Mouse (Mus musculus) heart, adult 11 months (tissue): Measurements from ENCODE around the gene Iqcf4.
A peak's percentile ranks its signal among the peaks of the same experiment; 100 is the strongest.

Experiments used
- DNase-seq: peaks from one replicate; pipeline ENCODE4 v3.0.0; 2022

Gene Iqcf4

DNA sequence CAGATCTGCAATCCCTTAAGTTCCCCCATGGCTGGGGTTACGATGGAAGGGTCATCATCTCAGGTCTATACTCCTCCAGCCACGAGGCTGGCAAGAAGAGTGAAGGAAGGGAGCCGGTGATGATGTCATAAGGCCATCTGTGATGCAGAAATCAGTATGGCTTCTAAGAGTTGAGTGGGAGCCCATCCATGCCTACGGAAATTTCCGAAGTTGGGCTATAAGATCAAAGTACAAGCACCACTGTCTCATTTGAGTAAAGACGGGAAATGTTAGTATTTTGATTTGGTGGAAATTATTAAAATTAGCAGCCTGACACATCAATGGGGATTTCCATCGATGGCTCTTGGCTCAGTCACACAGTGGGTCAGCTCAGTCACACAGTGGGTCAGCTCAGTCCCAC, at the start of gene Iqcf4:
Gene Iqcf4, minus strand, starts transcription at position 101 of the 400 bp plus-strand sequence.
- DNase-seq: peak; percentile 54

DNA sequence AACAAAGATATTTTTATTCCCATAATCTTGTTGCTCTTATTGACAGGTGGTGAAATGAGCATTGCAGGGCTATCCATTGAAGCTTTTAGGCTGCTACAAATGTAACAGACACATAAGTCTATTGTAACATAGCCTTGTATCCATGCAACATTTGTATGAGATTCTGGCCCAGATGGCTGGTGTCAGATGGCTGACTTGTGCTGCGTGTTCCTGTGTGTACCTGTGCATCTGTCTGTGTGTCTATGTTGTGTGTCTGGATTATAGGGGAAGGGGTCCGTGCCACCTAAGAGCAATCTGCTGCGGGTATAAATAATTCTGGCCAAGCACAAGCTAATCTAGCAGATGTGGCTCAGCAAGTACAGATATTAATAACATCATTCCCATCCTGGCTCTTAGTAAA, 46.7 kb upstream of the Iqcf4 start:
- DNase-seq: peak; percentile 53

DNA sequence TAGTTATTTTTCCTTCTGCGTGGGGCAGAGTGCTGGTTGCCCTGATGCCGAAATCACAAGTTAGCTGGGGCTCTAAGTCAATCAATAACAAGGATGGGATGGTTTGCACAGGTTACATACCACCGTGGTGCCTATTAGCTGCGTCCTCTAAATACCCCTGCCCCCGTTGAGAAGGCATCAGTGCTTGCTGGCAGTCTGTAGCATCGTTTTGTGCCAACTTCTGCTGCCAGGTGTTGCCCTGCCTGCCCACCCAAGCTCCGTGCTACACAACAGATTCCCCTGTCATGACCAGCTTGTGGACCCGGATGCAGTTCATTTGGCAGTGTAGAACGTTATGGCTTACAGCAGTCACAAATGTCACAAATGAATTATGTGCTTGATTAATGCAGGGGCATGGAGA, 45.5 kb upstream of the Iqcf4 start:
- peak; percentile 74 for DNase-seq

DNA sequence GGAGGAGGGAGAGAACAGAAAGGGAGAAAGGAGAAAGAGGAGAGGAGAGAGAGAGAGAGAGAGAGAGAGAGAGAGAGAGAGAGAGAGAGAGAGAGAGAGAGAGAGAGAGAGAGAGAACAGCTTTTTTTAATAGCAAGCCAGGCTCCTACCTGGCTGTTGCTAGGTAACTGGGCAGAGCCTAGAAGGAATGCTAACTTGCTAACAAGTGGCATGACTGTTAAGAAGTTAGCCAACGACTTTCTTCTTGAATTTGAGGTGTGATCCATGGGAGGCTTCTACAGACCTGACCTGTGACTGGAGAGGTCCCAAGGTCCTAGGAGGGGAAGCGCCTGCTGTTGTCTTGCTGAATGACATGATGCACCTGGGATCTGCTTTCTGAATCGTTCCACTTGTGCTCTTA, 43.8 kb upstream of the Iqcf4 start:
- DNase-seq: peak; percentile 41

DNA sequence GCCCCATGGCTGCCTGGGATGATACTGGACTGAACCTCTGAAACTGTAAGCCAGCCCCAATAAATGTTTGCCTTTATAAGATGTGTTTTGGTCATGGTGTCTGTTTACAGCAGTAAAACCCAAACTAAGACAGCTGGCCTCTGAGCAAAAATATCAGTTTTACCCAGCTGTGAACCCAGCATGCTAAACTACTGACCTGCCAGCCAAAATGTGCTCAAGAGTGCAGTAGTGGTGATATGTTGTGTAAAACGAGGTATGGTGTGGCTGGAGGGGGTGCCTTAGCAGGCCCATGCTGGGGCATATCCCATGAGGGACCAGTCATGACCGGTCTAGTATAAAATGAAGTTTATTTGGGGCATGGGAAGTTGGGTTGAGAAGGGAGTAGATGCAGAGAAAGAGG, 43.2 kb upstream of the Iqcf4 start:
- peak; percentile 54 for DNase-seq

DNA sequence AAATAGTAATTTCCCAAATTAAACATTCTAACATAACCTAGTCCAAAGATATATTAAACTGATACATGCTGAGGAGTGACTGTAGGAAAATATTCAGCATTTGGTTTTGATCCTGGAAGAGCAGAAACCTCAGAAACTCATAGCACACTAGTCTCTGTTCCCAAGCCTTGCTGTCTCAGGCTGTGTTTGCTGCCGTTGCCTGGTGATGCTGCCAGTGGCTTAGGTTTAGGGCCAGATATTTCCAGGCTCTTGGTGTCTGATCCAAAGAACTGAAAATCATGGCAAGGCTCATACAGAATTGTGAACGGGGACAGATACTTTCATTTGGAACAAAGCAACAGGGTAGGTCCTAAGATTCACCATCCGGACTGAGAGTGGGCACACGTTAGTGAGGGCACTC, 39.9 kb upstream of the Iqcf4 start:
- peak; percentile 54 for DNase-seq

DNA sequence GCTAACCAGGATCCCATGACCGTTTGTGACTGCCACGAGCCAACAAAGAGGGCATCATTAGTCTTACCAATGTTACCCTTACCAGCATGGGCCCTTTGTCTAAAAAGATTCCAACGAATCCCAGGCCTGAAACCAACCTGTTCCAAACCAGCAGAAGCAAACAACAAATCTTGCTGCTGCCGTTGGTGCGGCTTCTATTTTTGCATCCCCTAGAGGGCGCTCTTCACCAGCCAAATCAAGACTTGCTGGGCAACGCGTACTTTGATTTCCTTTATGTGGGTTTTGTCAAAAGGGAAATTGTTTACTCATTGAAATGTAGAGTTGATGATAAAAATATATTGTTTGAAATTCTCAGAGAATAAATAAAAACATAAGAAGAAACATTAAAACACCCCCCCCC, 29.8 kb upstream of the Iqcf4 start:
- peak; percentile 79 for DNase-seq

DNA sequence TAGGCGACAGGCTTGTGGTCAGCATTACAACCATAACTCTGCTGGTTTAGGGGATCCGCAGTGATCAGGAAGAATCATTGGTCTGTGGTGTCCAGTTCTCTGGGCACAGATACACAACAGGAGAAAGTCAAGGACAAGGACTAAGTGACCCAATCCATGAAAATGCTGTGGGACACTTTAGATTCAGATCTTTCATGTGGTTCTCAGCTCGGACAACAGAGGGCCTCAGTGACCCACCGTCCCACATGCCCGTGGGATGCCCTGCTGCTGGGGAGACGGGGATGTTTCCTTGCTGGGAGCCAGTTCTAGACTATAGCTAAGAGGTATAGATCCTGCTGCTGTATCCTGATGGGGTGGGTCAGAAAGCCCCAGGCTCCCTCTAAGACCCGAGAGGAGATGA, 27.7 kb upstream of the Iqcf4 start:
- no peak for DNase-seq

DNA sequence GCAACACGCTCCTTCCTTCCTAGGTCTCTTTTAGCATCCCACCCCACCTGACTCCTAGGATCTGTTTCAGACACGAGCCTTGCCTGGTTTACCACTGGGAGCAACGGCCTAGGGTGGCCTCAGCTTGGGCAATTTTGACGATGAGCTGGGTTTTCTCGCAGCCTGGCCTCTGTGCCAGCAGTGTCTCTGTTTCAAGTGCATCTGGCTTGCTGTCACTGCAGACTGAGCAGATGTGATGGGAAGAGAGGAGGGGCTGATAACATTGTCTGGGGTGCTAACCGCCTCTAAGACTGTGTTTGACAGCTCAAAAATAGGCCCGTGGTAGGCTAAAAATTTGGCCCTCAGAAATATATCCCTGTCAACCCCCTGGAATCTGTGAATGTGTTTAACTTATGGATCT, 25.0 kb upstream of the Iqcf4 start:
- DNase-seq: no peak

DNA sequence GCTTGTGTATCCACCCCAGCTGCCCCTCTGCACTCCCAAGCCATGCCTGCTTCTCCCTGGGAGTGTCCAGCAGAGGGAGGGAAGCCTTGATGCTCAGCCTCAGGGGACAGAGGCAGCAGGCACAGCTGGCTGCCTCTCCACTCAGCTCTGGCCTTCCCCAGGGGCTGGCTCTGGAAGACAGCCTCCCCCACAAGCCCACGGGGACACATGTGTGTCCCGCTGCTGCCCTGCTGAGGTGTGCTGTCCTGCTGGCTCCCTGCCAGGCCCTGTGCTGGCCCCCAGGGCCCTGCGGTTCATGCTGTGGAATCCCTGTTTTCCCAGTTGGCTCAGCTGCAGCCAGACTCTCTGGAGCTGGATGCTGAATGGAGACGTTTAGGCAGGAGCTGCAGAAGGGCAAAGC, 24.6 kb upstream of the Iqcf4 start:
- DNase-seq: peak; percentile 75

DNA sequence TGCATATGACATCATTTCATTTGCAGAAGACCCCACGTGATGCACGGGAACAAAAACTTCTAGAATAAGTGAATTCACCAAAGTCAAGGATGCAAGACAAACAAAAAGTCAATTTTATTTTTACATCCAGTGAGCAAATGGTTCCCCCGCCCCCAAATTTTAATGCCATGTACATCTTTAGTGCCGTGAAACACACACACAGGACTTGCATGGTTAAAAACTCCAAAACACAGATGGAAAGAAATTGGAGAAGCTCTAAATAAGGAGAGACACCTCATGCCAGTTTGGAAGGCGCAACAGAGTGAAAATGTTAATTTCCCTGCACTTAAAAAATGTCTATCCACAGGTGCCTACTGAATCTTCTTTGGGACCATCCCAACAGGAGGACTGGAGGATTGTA, 21.4 kb upstream of the Iqcf4 start:
- peak; percentile 13 for DNase-seq

DNA sequence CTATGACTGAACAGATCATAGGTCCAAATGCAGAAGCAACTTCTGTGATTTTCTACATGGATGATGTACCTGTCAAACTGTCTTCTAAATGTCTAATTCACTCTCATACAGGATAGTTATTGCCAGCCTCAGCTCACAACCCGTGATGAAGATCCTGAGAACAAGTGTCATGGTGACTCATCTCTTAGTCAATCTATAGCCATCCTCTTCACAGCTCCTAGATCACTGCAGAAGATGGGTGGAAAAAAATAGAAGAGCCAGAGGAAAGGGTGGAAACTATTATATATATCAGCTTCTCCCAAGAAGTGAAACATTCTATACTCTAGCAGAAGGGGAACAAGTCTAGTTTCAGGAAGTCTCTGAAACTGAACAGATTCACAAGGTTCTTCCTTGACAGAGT, 11.8 kb upstream of the Iqcf4 start:
- peak; percentile 12 for DNase-seq

DNA sequence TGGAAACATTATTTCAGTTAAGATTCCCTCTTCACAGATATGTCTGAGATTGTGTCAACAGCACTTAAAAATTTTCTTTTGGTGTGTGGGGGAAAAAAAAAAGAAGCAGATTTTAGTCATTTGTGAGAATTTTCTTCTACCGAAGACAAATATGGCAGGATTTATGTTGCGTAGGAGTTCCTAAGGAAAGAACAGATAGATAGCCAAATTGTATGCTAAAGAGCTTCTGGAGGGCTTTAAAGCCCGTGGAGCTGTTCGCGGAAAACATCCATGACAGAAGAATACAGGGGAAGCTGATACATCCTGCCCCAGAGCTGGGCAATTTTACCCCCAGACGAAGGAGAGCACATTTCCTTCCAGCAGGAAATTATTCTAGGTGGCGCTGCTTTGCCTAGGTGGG, 9.2 kb upstream of the Iqcf4 start:
- DNase-seq: no peak

DNA sequence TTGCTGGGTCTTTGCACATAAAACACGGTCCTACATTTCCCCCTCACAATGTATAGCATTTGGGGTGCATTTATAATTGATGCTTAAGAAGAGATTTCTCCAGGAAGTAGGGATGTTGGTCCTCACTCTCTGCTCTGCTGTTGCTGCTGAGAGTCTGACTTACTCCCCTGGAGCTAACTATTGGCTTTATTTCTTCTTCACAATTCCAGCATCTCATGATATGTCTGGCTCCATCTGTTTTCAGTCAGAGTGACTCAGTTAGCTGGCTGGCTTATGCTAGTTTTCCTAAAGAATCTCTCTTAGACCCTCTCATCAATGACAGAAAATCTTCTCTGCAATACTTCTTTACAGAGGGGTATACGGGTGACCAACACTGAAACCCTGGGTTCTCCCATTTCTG, 5.3 kb upstream of the Iqcf4 start:
- no peak for DNase-seq

DNA sequence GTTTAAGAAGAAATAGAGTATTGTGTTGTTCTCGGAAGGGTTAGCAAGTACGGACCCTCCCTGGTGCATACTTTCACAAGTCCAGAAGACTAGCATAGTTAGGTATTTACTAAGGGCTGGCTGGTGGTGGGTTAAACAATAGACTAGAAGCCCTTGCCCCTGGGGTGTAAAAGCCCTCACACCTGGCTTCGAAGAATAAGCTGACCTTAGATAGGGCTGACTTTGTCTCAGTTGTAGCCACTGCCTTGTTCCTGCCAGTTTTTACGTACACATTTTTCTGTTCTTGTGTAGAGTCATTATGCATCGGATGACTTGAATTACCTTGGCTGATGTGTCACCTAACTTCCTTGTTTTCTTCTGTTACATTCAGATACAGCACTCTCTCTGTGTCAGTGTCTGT, 2.6 kb upstream of the Iqcf4 start:
- peak; percentile 35 for DNase-seq

DNA sequence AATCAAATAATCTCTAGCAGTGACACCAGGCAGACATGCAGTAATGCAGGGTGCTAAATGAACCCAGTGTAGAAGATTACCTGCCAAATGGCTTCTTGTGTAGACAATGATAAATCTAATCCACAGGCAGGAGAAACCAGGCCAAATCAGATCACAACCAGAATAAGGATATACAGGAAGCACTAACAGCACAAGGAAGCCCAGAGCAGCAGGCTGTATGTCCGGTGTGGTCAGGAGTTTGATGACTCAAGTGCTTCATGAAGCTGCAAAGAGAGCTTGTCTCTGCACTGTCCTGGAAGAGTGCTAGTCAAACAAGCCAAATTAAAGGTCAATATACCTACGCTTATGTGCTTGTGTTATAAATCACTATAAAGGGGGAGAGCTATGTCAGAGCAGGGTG, 1.4 kb upstream of the Iqcf4 start:
- peak; percentile 59 for DNase-seq

DNA sequence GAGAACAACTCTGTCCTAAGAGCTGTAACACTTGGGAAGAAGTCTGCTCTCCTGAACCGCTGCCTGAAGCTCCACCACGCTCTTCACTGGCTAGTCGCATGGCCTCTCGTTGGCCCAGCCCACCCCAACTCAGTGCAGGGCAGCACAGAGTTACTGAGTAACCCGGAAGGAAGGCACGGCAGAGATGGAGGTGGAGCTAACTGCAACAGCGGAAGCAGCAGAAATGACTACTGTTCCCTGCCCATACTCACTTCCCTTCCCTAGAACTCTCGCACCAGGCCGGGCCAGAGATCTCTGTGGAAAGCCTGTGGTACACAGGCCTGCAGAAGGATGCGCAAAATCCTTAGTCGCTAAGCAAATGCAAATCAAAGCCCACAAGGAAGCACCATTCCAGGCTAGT, 4.4 kb downstream of the Iqcf4 start:
- DNase-seq: peak; percentile 91

DNA sequence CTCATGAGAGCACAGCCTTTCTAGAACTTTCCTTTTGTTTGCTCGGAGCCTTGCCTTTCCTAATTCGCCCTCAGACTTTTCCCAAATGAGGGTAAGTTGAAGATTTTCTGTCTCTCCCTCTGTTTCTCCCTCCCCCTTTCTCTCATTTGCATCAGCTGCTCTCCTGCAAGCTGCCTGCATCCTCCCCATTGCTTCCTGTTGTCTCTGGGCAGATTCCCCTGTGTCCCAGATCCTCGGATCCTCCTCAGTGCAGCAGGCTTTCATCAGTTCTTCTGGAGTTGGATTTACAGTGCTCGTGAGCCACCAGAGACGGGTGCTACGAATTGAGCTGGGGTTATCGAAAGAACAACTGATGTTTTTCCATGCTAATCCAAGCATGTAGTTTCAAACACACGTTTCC, 6.8 kb downstream of the Iqcf4 start:
- DNase-seq: no peak

DNA sequence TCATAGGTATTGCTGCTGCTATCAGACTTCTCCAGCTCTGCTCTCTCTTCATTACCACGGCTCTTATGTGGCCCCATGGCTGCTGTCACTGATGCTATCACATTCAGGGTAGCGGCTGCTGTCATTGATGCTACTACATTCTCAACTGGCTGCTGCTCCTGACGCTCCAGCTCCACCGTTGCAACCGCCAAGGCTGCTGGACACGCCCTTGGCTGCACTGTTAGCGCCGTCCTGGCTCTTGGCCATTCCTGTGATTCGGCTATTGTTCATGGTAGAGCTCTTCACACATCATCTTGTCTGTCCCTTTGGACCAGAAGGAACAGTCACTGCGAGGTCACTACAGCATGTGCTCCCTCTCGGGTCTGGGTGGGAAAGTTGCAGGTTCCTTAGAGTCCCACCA, 8.5 kb downstream of the Iqcf4 start:
- peak; percentile 87 for DNase-seq

DNA sequence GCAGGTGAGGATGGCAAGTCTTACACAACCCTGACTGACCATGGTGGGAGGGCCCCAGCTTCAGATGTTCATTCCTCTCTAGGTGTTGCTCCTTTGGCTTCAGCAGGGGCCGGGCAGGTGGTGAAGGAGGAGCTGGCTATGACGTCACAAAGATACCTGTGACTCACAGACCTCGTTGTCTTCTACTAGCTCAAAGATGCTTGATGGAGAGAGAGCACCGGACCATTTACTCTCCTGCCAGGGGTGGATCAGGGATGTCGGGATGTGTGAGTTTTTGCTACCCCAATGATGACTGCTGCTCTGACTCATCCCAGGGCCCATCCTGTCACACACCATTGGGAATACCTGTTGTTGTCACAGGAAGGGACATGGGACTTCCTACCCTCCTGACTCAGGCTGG, 9.3 kb downstream of the Iqcf4 start, which contains the start of gene Iqcf3:
Gene Iqcf3, minus strand, starts transcription at position 101 of the 400 bp plus-strand sequence.
- DNase-seq: peak; percentile 74

DNA sequence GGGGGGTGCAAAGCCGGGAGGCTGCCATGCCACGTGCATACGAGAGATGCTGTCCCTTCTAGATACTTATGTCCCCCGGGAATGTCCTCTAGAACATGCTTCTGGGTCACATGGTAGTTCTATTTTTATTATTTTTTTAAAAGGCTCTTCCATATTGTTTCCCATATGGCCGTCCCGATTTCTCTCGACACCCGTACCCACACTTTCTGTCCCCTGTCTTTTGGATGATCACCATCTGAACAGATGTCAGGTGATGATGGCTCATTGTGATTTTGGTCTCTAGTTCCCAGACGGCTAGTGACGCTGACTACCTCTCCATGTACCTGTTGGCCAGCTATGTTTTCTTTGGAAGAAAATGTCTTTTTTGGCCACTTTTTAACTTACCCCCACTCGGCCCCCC, 35.8 kb downstream of the Iqcf4 start:
- DNase-seq: no peak

DNA sequence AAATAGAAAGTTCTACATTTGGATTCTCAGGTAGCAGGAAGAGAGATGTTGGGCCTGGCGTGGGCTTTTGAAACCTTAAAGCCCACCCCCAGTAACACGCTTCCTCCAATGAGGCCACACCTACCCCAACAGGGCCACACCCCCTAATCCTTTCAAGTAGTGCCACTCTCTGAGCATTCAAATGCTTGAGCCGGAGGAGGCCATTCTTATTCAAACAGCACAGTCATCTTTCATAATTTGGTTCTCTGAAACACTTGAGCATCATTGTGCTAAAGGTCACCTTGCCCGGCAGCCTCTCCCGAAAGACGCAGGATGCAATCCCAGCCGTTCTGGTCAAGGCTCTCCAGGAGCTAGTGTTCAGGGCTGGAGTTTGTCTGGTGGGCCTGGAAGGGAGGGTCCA, 36.5 kb downstream of the Iqcf4 start:
- no peak for DNase-seq

DNA sequence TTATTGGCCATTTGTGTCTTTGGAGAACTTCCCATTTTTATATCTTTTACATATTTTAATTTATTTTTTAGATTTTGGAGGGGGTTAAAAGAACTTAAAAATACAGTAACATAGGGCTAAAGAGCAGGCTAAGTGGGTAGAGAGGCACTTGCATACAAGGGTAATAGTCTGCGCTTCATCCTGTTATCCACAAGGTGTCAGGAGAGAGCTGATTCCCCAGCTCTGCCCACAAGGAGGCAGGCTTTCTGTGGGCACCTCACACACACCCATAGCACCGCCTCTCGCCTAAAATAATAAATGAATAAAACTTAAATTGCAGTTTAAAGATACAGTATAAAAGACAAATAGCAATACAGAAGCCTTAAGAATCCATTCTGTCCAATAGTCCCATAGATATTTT, 39.0 kb downstream of the Iqcf4 start:
- no peak for DNase-seq

DNA sequence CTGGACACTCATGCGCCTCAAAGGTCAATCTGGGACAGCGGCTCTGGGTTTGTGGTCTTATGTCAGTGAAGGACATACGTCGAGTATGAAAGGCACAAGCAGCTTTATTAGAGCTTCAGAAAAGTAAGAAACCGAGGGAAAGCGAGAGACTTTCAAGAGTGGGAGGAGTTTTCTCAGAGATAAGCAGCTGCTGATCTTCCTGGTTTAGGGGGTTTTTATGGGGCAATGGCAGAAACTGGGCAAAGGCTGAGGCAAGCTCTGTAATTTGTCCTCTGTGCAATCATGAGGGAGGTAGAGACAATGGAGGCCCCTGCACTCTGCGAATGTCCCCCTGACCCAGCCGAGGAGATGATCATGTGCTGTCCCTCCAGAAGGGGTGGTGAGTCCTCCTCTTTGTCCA, 50.9 kb downstream of the Iqcf4 start:
- DNase-seq: peak; percentile 22

DNA sequence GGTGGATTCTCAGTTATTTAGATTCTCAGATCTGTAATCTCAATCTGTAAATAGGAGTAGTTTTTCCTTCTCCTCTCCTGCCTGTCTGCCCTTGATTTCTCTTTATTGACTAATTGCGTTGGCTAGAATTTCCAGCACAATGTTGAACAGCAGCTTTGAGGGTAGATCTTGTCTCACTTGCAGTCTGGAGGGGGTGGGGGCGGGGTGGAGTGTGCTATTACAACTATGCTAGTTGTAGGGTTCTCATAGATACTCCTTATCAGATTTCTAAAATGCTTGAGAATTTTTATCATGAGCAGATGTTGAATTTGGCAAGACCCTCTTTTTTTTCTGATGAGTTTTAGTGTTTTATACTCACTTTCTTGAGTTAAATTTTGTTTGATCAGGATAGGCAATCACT, 51.4 kb downstream of the Iqcf4 start:
- DNase-seq: no peak
